Mouse (Mus musculus): ENCODE measurements at regions not wholly inside any gene's neighbourhood (a gene's known extent, or its start where the extent isn't known, plus 50 kb on each side); places are given as distances from the start of the nearest gene placed in this dataset.

DNA sequence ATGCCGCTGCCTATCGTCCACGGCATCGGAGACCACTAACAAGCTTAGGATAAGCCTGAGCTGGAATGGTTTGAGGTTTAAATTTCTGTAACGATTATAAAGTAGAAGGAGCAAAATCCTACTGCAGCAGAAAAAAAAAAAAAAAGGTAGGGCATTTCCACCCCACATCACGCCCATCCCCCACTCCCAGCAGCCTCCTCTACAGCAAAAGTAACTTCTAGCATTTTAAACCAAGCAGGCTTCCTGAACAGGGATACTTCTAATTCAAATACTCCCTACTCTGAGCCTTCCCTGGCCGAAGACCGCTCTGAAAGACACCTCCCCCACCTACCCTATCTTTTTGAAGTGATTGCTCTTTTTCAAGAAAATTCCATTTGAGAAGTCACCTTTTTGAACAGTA is 59.2 kb upstream of the Ccdc39 start:
- TF ChIP-seq CTCF (IDR thresholded peaks at IDR 0.05; ENCODE audit: insufficient read depth, low read depth, low read length) = no peak
- TF ChIP-seq POLR2A (IDR thresholded peaks at IDR 0.05; ENCODE audit: insufficient read depth, low read depth, low read length) = no peak
